Mouse (Mus musculus): ENCODE measurements around the gene 1700022I11Rik. TPM values are rescaled to one million over a fixed set of nuclear protein-coding genes. Genes with fewer than 3 reads are reported as not detected.
"Not testable (repeated sequence)": the region's sequence is repeated elsewhere in the genome, so short reads cannot be mapped to it uniquely, and the experiment has no call there.

1700022I11Rik gene
- total RNA-seq, 2 experiments from 2014 or later, result not detected

- no peak for DNase-seq
Observed at GRCm38 (mm10) chr4:42951206-42952195, 17.9 kb upstream of the 1700022I11Rik start.

GRCm38 (mm10) chr4:42952563-42952962, 16.8 kb upstream of the 1700022I11Rik start:
- DNase-seq, result no peak

- no peak for DNase-seq
Observed at GRCm38 (mm10) chr4:42953435-42954094, 15.8 kb upstream of the 1700022I11Rik start.

GRCm38 (mm10) chr4:42954297-42954696, 15.1 kb upstream of the 1700022I11Rik start:
- peak; percentile 71 to 83 for DNase-seq

- DNase-seq, result no peak
Observed at GRCm38 (mm10) chr4:42955200-42955599, 14.2 kb upstream of the 1700022I11Rik start.

- DNase-seq, result no peak
Observed at GRCm38 (mm10) chr4:42956581-42956980, 12.8 kb upstream of the 1700022I11Rik start.

- no peak for DNase-seq
Observed at GRCm38 (mm10) chr4:42957306-42957705, 12.1 kb upstream of the 1700022I11Rik start.

- no peak for DNase-seq
Observed at GRCm38 (mm10) chr4:42957979-42958378, 11.4 kb upstream of the 1700022I11Rik start.

- no peak for DNase-seq
Observed at GRCm38 (mm10) chr4:42958942-42959341, 10.5 kb upstream of the 1700022I11Rik start.

- DNase-seq, result no peak
Observed at GRCm38 (mm10) chr4:42959382-42959781, 10.0 kb upstream of the 1700022I11Rik start.

- DNase-seq, result peak; percentile 66 to 70
Observed at GRCm38 (mm10) chr4:42961592-42961991, 7.8 kb upstream of the 1700022I11Rik start.

GRCm38 (mm10) chr4:42963480-42963879, 5.9 kb upstream of the 1700022I11Rik start:
- no peak for DNase-seq

GRCm38 (mm10) chr4:42965039-42965719, 4.2 kb upstream of the 1700022I11Rik start:
- DNase-seq, result peak; percentile 24 to 50

- no peak for DNase-seq
Observed at GRCm38 (mm10) chr4:42972952-42973351, 3.5 kb downstream of the 1700022I11Rik start.

GRCm38 (mm10) chr4:42973868-42974267, 4.5 kb downstream of the 1700022I11Rik start:
- peak; percentile 31 to 35 for DNase-seq

- DNase-seq, result no peak
Observed at GRCm38 (mm10) chr4:42978062-42978461, 8.7 kb downstream of the 1700022I11Rik start.

- DNase-seq, result not testable (repeated sequence)
Observed at GRCm38 (mm10) chr4:42980467-42980866, 11.1 kb downstream of the 1700022I11Rik start.

GRCm38 (mm10) chr4:42988296-42988695, 18.9 kb downstream of the 1700022I11Rik start:
- DNase-seq, result no peak

GRCm38 (mm10) chr4:42998022-42998421, 28.6 kb downstream of the 1700022I11Rik start:
- no peak for DNase-seq

- peak; percentile 88 to 91 for DNase-seq
Observed at GRCm38 (mm10) chr4:42999451-43000140, 30.2 kb downstream of the 1700022I11Rik start.

- peak; percentile 98 to 99 for DNase-seq
Observed at GRCm38 (mm10) chr4:43000141-43000986, 31.0 kb downstream of the 1700022I11Rik start, which contains the start of gene Vcp. Gene Vcp (minus strand): TSS chr4:43000507.
